32 mouse cellular contexts compared by ENCODE assay signal in genomic region chrX:85207001-85207400, GRCm38 (mm10). TPM values are rescaled to one million over a fixed set of nuclear protein-coding genes. Genes with fewer than 3 reads are reported as not detected.
"Had no signal": no experiment of that assay in that cellular context is flagged by ENCODE, and none has a peak within 500 bp of the region (broad histone marks: within the 10 kb centered on the region; RNA-seq: fewer than 3 reads in every experiment).

No protein-coding gene starts in this region.

- DNase-seq: cerebellum, adult 18-20 months; cerebellum, adult 2 months; cerebellum, adult 8-10 months; cerebellum, adult 9-10 months; cerebellum, adult 9-11 months; cerebellum, postnatal 10 days; cerebellum, postnatal 14 days; cerebellum, postnatal 25 days; cerebellum, postnatal 36 days; embryo, embryonic 11 days; forebrain, postnatal 0 days; gastrocnemius, adult 2 months; gastrocnemius, postnatal 10 days; gastrocnemius, postnatal 14 days; gastrocnemius, postnatal 25 days; gastrocnemius, postnatal 36 days; heart, adult 11 months had no signal

- H3K36me3 ChIP-seq: embryonic facial prominence, embryonic 10.5 days; embryonic facial prominence, embryonic 12.5 days; embryonic facial prominence, embryonic 13.5 days; embryonic facial prominence, embryonic 15.5 days; forebrain, embryonic 10.5 days; forebrain, embryonic 12.5 days; forebrain, embryonic 15.5 days had no signal

- H3K9ac ChIP-seq: embryonic facial prominence, embryonic 12.5 days; embryonic facial prominence, embryonic 13.5 days; embryonic facial prominence, embryonic 15.5 days; forebrain, embryonic 12.5 days; forebrain, embryonic 13.5 days; forebrain, embryonic 15.5 days; forebrain, postnatal 0 days had no signal

- H3K9me3 ChIP-seq: embryonic facial prominence, embryonic 10.5 days; embryonic facial prominence, embryonic 12.5 days; embryonic facial prominence, embryonic 13.5 days; embryonic facial prominence, embryonic 15.5 days; forebrain, embryonic 10.5 days; forebrain, embryonic 12.5 days; forebrain, embryonic 13.5 days; forebrain, embryonic 15.5 days had no signal

- H3K4me3 ChIP-seq: embryonic facial prominence, embryonic 10.5 days; embryonic facial prominence, embryonic 12.5 days; embryonic facial prominence, embryonic 13.5 days; embryonic facial prominence, embryonic 15.5 days; erythroblast, embryonic 14.5 days; forebrain, embryonic 10.5 days; forebrain, embryonic 12.5 days; forebrain, embryonic 13.5 days; forebrain, embryonic 15.5 days; gastrocnemius, adult 2 months had no signal

- ATAC-seq: forebrain, embryonic 13.5 days; forebrain, embryonic 14.5 days; forebrain, embryonic 15.5 days; forebrain, embryonic 16.5 days; forebrain, postnatal 0 days had no signal

- H3K4me2 ChIP-seq: embryonic facial prominence, embryonic 12.5 days; embryonic facial prominence, embryonic 13.5 days; embryonic facial prominence, embryonic 15.5 days; forebrain, embryonic 12.5 days; forebrain, embryonic 13.5 days; forebrain, embryonic 15.5 days had no signal

- H3K27ac ChIP-seq: embryonic facial prominence, embryonic 10.5 days; embryonic facial prominence, embryonic 12.5 days; embryonic facial prominence, embryonic 13.5 days; embryonic facial prominence, embryonic 15.5 days; forebrain, embryonic 10.5 days; forebrain, embryonic 12.5 days; forebrain, embryonic 13.5 days; forebrain, embryonic 15.5 days; gastrocnemius, adult 2 months had no signal

- H3K27me3 ChIP-seq: embryonic facial prominence, embryonic 12.5 days; embryonic facial prominence, embryonic 15.5 days; forebrain, embryonic 12.5 days; forebrain, embryonic 13.5 days; forebrain, embryonic 15.5 days had no signal

- H3K4me1 ChIP-seq: embryonic facial prominence, embryonic 10.5 days; embryonic facial prominence, embryonic 12.5 days; embryonic facial prominence, embryonic 13.5 days; embryonic facial prominence, embryonic 15.5 days; forebrain, embryonic 10.5 days; forebrain, embryonic 12.5 days; forebrain, embryonic 13.5 days; forebrain, embryonic 15.5 days had no signal

RNA-seq across cellular contexts. Expression of gene Fthl17a, which starts 42.5 kb away (rescaled TPM):
- polyA plus RNA-seq: cerebellum, adult 2 months; cortical plate, adult 2 months; embryonic facial prominence, embryonic 10.5 days; embryonic facial prominence, embryonic 11.5 days; embryonic facial prominence, embryonic 12.5 days; embryonic facial prominence, embryonic 13.5 days; embryonic facial prominence, embryonic 14.5 days; embryonic facial prominence, embryonic 15.5 days; erythroblast, embryonic 14.5 days; forebrain, embryonic 10.5 days; forebrain, embryonic 11.5 days; forebrain, embryonic 12.5 days; forebrain, embryonic 13.5 days; forebrain, embryonic 14.5 days; forebrain, embryonic 15.5 days; forebrain, embryonic 16.5 days; forebrain, postnatal 0 days had no signal
